Mouse (Mus musculus) erythroblast, embryonic 14.5 days (primary cell): ENCODE data around the gene Ncam1.

Experiments
- GATA1 ChIP-seq: IDR thresholded peaks from 2 replicates; pipeline ENCODE4 v1.6.1; 2012; ENCODE audit warnings: low read length, inconsistent platforms, mixed read lengths
- TAL1 ChIP-seq: IDR thresholded peaks from 3 replicates; pipeline ENCODE4 v1.6.1; 2012; ENCODE audit warnings: low read length, inconsistent platforms, mixed read lengths

GRCm38 (mm10) chr9:49814442-49814841 lies 15.7 kb upstream of the Ncam1 start:
- no peak for TF ChIP-seq GATA1
- no peak for TF ChIP-seq TAL1
